14 mouse cellular contexts compared by ENCODE assay signal in genomic region chr11:103853284-103853920, GRCm38 (mm10).
A peak's percentile ranks its signal among the peaks of the same experiment; 100 is the strongest.
DNase-seq lines count a peak whose midpoint lies in the region; ATAC-seq lines count a peak whose summit lies in the region.
"Had no signal": no experiment of that assay in that cellular context is flagged by ENCODE, and none has a peak within 500 bp of the region (broad histone marks: within the 10 kb centered on the region; RNA-seq: fewer than 3 reads in every experiment).

No protein-coding gene starts in this region.

- 32% methylated on average over 10 of the region's 10 CpGs for WGBS in hindbrain, embryonic 10.5 days
- WGBS in hindbrain, embryonic 11.5 days = 42% methylated on average over 10 of the region's 10 CpGs
- 33% methylated on average over 10 of the region's 10 CpGs for WGBS in hindbrain, embryonic 16.5 days
- WGBS in midbrain, embryonic 16.5 days = 8% methylated on average over 10 of the region's 10 CpGs

- no peak for ATAC-seq in hindbrain, embryonic 11.5 days (ENCODE audit: low FRiP score)
- ATAC-seq in hindbrain, embryonic 16.5 days = no peak; the same call in 1 of the 2 replicates
- peak; percentile 62 for ATAC-seq in midbrain, embryonic 16.5 days
- ATAC-seq: activated CD4-positive, CD25-positive, alpha-beta regulatory T cell, adult 4 months had no signal

- H3K9ac ChIP-seq in hindbrain, embryonic 11.5 days (ENCODE audit: low read depth, low read length) = no peak overlapping the region
- no peak overlapping the region for H3K9ac ChIP-seq in hindbrain, embryonic 16.5 days (ENCODE audit: low read depth, low read length)
- no peak overlapping the region; the same call in 1 of the 2 replicates for H3K9ac ChIP-seq in midbrain, embryonic 16.5 days (ENCODE audit: low read depth, low read length)

- H3K4me3 ChIP-seq in hindbrain, embryonic 10.5 days = no peak overlapping the region
- no peak overlapping the region for H3K4me3 ChIP-seq in hindbrain, embryonic 11.5 days (ENCODE audit: low read depth, low read length)
- H3K4me3 ChIP-seq in hindbrain, embryonic 16.5 days (ENCODE audit: low read length) = no peak overlapping the region
- H3K4me3 ChIP-seq in midbrain, embryonic 16.5 days (ENCODE audit: low read depth, low read length) = no peak overlapping the region
- H3K4me3 ChIP-seq: heart, embryonic 13.5 days had no signal

- H3K9me3 ChIP-seq in hindbrain, embryonic 10.5 days = no peaks in the 10 kb centered on the region
- H3K9me3 ChIP-seq in hindbrain, embryonic 11.5 days (ENCODE audit: control insufficient read depth, low read length) = no peaks in the 10 kb centered on the region
- H3K9me3 ChIP-seq in hindbrain, embryonic 16.5 days (ENCODE audit: control insufficient read depth, low read length) = no peaks in the 10 kb centered on the region
- no peaks in the 10 kb centered on the region for H3K9me3 ChIP-seq in midbrain, embryonic 16.5 days (replicated peaks; ENCODE audit: control insufficient read depth, low read length, poor library complexity, severe bottlenecking)
- H3K9me3 ChIP-seq: heart, embryonic 13.5 days had no signal

- peaks cover 34% of the 10 kb centered on the region for H3K36me3 ChIP-seq in hindbrain, embryonic 10.5 days
- peaks cover 5% of the 10 kb centered on the region; the same call in 1 of the 2 replicates for H3K36me3 ChIP-seq in hindbrain, embryonic 11.5 days (ENCODE audit: control insufficient read depth, insufficient read depth, low read length)
- H3K36me3 ChIP-seq in hindbrain, embryonic 16.5 days (ENCODE audit: control insufficient read depth, insufficient read depth, low read length) = peaks cover 12% of the 10 kb centered on the region
- H3K36me3 ChIP-seq in midbrain, embryonic 16.5 days (ENCODE audit: control insufficient read depth, insufficient read depth, low read length) = peaks cover 6% of the 10 kb centered on the region; the same call in 1 of the 2 replicates

- DNase-seq in hindbrain, embryonic 10.5 days (ENCODE audit: low spot score) = no peak
- no peak for DNase-seq in hindbrain, embryonic 11.5 days (ENCODE audit: low spot score)
- peak; percentile 28 for DNase-seq in brain, adult 2 months (ENCODE audit: low read depth, low spot score)
- DNase-seq in testis, postnatal 10 days (ENCODE audit: low spot score) = no peak
- DNase-seq in adrenal gland, adult (ENCODE audit: inconsistent age in 2 of 2, low spot score in 1 of 2) = no peak
- DNase-seq in layer of hippocampus, adult 9-10 months (ENCODE audit: low spot score) = no peak
- DNase-seq: B cell, adult 2 months; cerebellum, adult 9-11 months; gastrocnemius, postnatal 25 days; right cerebral cortex, postnatal 14 days had no signal

- H3K27ac ChIP-seq in hindbrain, embryonic 10.5 days = peak overlapping the region; percentile 30; the same call in 1 of the 2 replicates
- no peak overlapping the region for H3K27ac ChIP-seq in hindbrain, embryonic 11.5 days (ENCODE audit: low read depth, low read length)
- H3K27ac ChIP-seq in hindbrain, embryonic 16.5 days (ENCODE audit: low read depth, low read length) = peak overlapping the region; percentile 35
- peak overlapping the region; percentile 82 for H3K27ac ChIP-seq in midbrain, embryonic 16.5 days (ENCODE audit: low read length)

- H3K4me1 ChIP-seq in hindbrain, embryonic 10.5 days (replicated peaks) = peaks cover 22% of the 10 kb centered on the region
- H3K4me1 ChIP-seq in hindbrain, embryonic 11.5 days (replicated peaks; ENCODE audit: control insufficient read depth, insufficient read depth, low read length) = no peaks in the 10 kb centered on the region
- peaks cover 10% of the 10 kb centered on the region for H3K4me1 ChIP-seq in hindbrain, embryonic 16.5 days (ENCODE audit: control insufficient read depth, insufficient read depth, low read depth, low read length)
- H3K4me1 ChIP-seq in midbrain, embryonic 16.5 days (ENCODE audit: control insufficient read depth, insufficient read depth, low read length) = peaks cover 25% of the 10 kb centered on the region

- H3K4me2 ChIP-seq in hindbrain, embryonic 11.5 days (replicated peaks; ENCODE audit: low read depth, low read length) = no peak overlapping the region
- H3K4me2 ChIP-seq in hindbrain, embryonic 16.5 days (ENCODE audit: low read length) = no peak overlapping the region
- no peak overlapping the region for H3K4me2 ChIP-seq in midbrain, embryonic 16.5 days (ENCODE audit: low read length)
- H3K4me2 ChIP-seq: heart, embryonic 13.5 days had no signal

- H3K27me3 ChIP-seq in hindbrain, embryonic 10.5 days (ENCODE audit: insufficient read depth, poor library complexity, severe bottlenecking) = no peaks in the 10 kb centered on the region
- no peaks in the 10 kb centered on the region for H3K27me3 ChIP-seq in hindbrain, embryonic 11.5 days (ENCODE audit: control insufficient read depth, insufficient read depth, low read length)
- H3K27me3 ChIP-seq in hindbrain, embryonic 16.5 days (replicated peaks; ENCODE audit: control insufficient read depth, insufficient read depth, low read length) = no peaks in the 10 kb centered on the region
- H3K27me3 ChIP-seq in midbrain, embryonic 16.5 days (ENCODE audit: control insufficient read depth, insufficient read depth, low read depth, low read length) = no peaks in the 10 kb centered on the region
- H3K27me3 ChIP-seq: heart, embryonic 13.5 days had no signal
